Comparison of ENCODE assay signal across 9 mouse cellular contexts in genomic region chr8:123110649-123111048, GRCm38 (mm10). TPM values are rescaled to one million over a fixed set of nuclear protein-coding genes. Genes with fewer than 3 reads are reported as not detected.
DNase-seq lines count a peak whose midpoint lies in the region; ATAC-seq and TF ChIP-seq lines count a peak whose summit lies in the region.
"Had no signal": no experiment of that assay in that cellular context is flagged by ENCODE, and none has a peak within 500 bp of the region (broad histone marks: within the 10 kb centered on the region; RNA-seq: fewer than 3 reads in every experiment).

No protein-coding gene starts in this region.

- H3K4me1 ChIP-seq in lung, embryonic 14.5 days (ENCODE audit: insufficient read depth), result peaks cover 4% of the 10 kb centered on the region; the same call in 1 of the 2 replicates

- H3K27me3 ChIP-seq in lung, embryonic 14.5 days (ENCODE audit: insufficient read depth, low read length), result peaks cover 1% of the 10 kb centered on the region; the same call in 1 of the 2 replicates

- H3K27ac ChIP-seq in lung, embryonic 14.5 days (ENCODE audit: low read depth), result no peak overlapping the region
- H3K27ac ChIP-seq: heart, embryonic 13.5 days had no signal

- DNase-seq in kidney, adult 9 months, result peak; percentile 42
- no peak for DNase-seq in kidney, adult 8-10 months
- peak; percentile 63 for DNase-seq in Muller cell, postnatal 12 days (ENCODE audit: inconsistent ontology term)
- DNase-seq in embryo, embryonic 10 days (ENCODE audit: low spot score), result peak; percentile 77
- peak; percentile 75 for DNase-seq in lung, embryonic 14.5 days
- DNase-seq in spleen, postnatal 36 days (ENCODE audit: low spot score in 2 of 2), result peak; percentile 31 to 59
- no peak for DNase-seq in urinary bladder, postnatal 4 days (ENCODE audit: low spot score in 2 of 2)

- peak; percentile 60 for ATAC-seq in inflammation-experienced regulatory T-cells, adult 6 months
- ATAC-seq in lung, embryonic 14.5 days (ENCODE audit: insufficient read depth), result peak; percentile 50; the same call in 1 of the 2 replicates

- no peak overlapping the region for H3K4me3 ChIP-seq in lung, embryonic 14.5 days (ENCODE audit: low read depth, low read length)
- H3K4me3 ChIP-seq: heart, embryonic 13.5 days had no signal

- no peaks in the 10 kb centered on the region for H3K9me3 ChIP-seq in lung, embryonic 14.5 days (ENCODE audit: low read depth, low read length)
- H3K9me3 ChIP-seq: heart, embryonic 13.5 days had no signal

- no peak overlapping the region for H3K4me2 ChIP-seq in lung, embryonic 14.5 days
- H3K4me2 ChIP-seq: heart, embryonic 13.5 days had no signal

- no peak overlapping the region for H3K9ac ChIP-seq in lung, embryonic 14.5 days
- H3K9ac ChIP-seq: heart, embryonic 13.5 days had no signal

- TF ChIP-seq CTCF in lung, embryonic 14.5 days (IDR thresholded peaks at IDR 0.05; ENCODE audit: low read depth), result peak; percentile 84

- peaks cover 2% of the 10 kb centered on the region for H3K36me3 ChIP-seq in lung, embryonic 14.5 days (ENCODE audit: insufficient read depth)

- WGBS in lung, embryonic 14.5 days, result 12% methylated on average over 4 of the region's 4 CpGs

RNA-seq across cellular contexts. Expression of gene Cpne7, which starts 6.5 kb away (rescaled TPM):
- polyA plus RNA-seq in inflammation-experienced regulatory T-cells, adult 6 months (2017; shearing (Covaris generic)), result 10 to 100 TPM in 1 of 3 experiments, 1 to 10 TPM in 2; 1.2 to 13.6 (median 6.6) TPM
- 0.24 and 0.49 TPM in 2 replicates for polyA plus RNA-seq in lung, embryonic 14.5 days (2014; fragmentation: Nextera tagmentation; extraction: Ambion mirVana)

RNA-seq across cellular contexts. Expression of gene Rpl13, which starts 8.5 kb away (rescaled TPM):
- 1,000 to 10,000 TPM; 1,514 to 2,679 (median 2,672) TPM for polyA plus RNA-seq in inflammation-experienced regulatory T-cells, adult 6 months (2017; shearing (Covaris generic))
- 1,722 and 1,770 TPM in 2 replicates for polyA plus RNA-seq in lung, embryonic 14.5 days (2014; fragmentation: Nextera tagmentation; extraction: Ambion mirVana)

RNA-seq across cellular contexts. Expression of gene Sult5a1, which starts 47.5 kb away (rescaled TPM):
- under 1 TPM in 1 of 3 experiments, not detected in 2; 0.20 TPM for polyA plus RNA-seq in inflammation-experienced regulatory T-cells, adult 6 months (2017; shearing (Covaris generic))
- polyA plus RNA-seq in lung, embryonic 14.5 days (2014; fragmentation: Nextera tagmentation; extraction: Ambion mirVana), result 16.3 and 17.8 TPM in 2 replicates

RNA-seq across cellular contexts. Expression of gene Spg7, which starts 47.9 kb away (rescaled TPM):
- polyA plus RNA-seq in inflammation-experienced regulatory T-cells, adult 6 months (2017; shearing (Covaris generic)), result 10 to 100 TPM; 16.5 to 35.2 (median 19.0) TPM
- 44.5 and 45.0 TPM in 2 replicates for polyA plus RNA-seq in lung, embryonic 14.5 days (2014; fragmentation: Nextera tagmentation; extraction: Ambion mirVana)

Comparison
In these comparisons a context has a peak if more than half of its experiments do, and no peak if none do; other contexts are left out.
1. DNase-seq: peak in kidney, adult 9 months (single experiment), Muller cell, postnatal 12 days (single experiment), embryo, embryonic 10 days (single experiment), lung, embryonic 14.5 days (single experiment) and spleen, postnatal 36 days (2 of 2); none in kidney, adult 8-10 months (0 of 2) and urinary bladder, postnatal 4 days (0 of 2).
2. RNA of gene Sult5a1, which starts 47.5 kb away (polyA plus RNA-seq): 16.3 to 17.8 TPM in lung, embryonic 14.5 days; 0.20 TPM in inflammation-experienced regulatory T-cells, adult 6 months; every median in the first group is over 10 times any median in the second.